Comparison of ENCODE assay signal across 16 mouse cellular contexts in the genomic region with DNA sequence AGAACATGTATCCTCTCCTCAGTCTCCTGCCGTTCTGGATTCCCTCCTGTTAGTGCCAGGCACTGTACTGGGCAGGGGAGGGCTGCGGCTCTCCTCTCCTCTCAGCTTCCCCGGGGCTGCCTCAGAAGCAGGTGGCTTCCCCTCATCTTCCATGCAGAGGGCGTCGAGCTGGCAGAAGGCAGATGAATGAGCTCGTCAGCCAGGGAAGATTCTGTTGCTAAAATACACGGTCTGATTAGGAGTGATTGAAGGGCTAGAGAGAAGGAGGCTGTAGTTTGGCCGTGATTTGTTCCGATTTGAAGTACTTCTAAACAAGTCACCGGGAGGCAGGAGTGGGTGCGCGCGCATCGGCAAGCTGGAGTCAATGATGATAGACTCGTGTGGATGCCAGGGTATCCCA.
A peak's percentile ranks its signal among the peaks of the same experiment; 100 is the strongest.
DNase-seq lines count a peak whose midpoint lies in the region; ATAC-seq and TF ChIP-seq lines count a peak whose summit lies in the region.
"Had no signal": no experiment of that assay in that cellular context is flagged by ENCODE, and none has a peak within 500 bp of the region (broad histone marks: within the 10 kb centered on the region; RNA-seq: fewer than 3 reads in every experiment).

No protein-coding gene starts in this region.

- no peak overlapping the region for H3K27ac ChIP-seq in forebrain, embryonic 14.5 days (ENCODE audit: low read depth, low read length)
- no peak overlapping the region for H3K27ac ChIP-seq in hindbrain, embryonic 16.5 days (ENCODE audit: low read depth, low read length)
- H3K27ac ChIP-seq in midbrain, postnatal 0 days (ENCODE audit: low read depth, low read length), result no peak overlapping the region
- no peak overlapping the region for H3K27ac ChIP-seq in intestine, embryonic 15.5 days
- H3K27ac ChIP-seq: embryonic facial prominence, embryonic 13.5 days; heart, embryonic 15.5 days; limb, embryonic 13.5 days had no signal

- 45% methylated on average over 15 of the region's 15 CpGs for WGBS in forebrain, embryonic 14.5 days
- 36% methylated on average over 15 of the region's 15 CpGs for WGBS in hindbrain, embryonic 16.5 days
- WGBS in midbrain, postnatal 0 days, result 42% methylated on average over 15 of the region's 15 CpGs
- WGBS in intestine, embryonic 15.5 days, result 53% methylated on average over 15 of the region's 15 CpGs

- TF ChIP-seq CTCF in midbrain, postnatal 0 days (IDR thresholded peaks at IDR 0.05), result no peak

- peak; percentile 83 for ATAC-seq in forebrain, embryonic 14.5 days
- ATAC-seq in hindbrain, embryonic 16.5 days, result peak; percentile 35; the same call in 1 of the 2 replicates
- peak; percentile 51; the same call in 1 of the 2 replicates for ATAC-seq in midbrain, postnatal 0 days (ENCODE audit: low FRiP score)
- no peak for ATAC-seq in intestine, embryonic 15.5 days
- ATAC-seq: liver, postnatal 0 days had no signal

- peaks cover 8% of the 10 kb centered on the region for H3K4me1 ChIP-seq in forebrain, embryonic 14.5 days (ENCODE audit: control insufficient read depth, insufficient read depth, low read length)
- H3K4me1 ChIP-seq in hindbrain, embryonic 16.5 days (ENCODE audit: control insufficient read depth, insufficient read depth, low read depth, low read length), result peaks cover 17% of the 10 kb centered on the region
- no peaks in the 10 kb centered on the region for H3K4me1 ChIP-seq in midbrain, postnatal 0 days (ENCODE audit: insufficient read depth, low read length)
- H3K4me1 ChIP-seq in intestine, embryonic 15.5 days (replicated peaks), result no peaks in the 10 kb centered on the region
- H3K4me1 ChIP-seq: heart, embryonic 15.5 days had no signal

- no peak overlapping the region for H3K9ac ChIP-seq in forebrain, embryonic 14.5 days (ENCODE audit: low read length)
- H3K9ac ChIP-seq in hindbrain, embryonic 16.5 days (ENCODE audit: low read depth, low read length), result no peak overlapping the region
- no peak overlapping the region for H3K9ac ChIP-seq in midbrain, postnatal 0 days (replicated peaks; ENCODE audit: low read length, poor library complexity, severe bottlenecking)
- no peak overlapping the region for H3K9ac ChIP-seq in intestine, embryonic 15.5 days
- H3K9ac ChIP-seq: embryonic facial prominence, embryonic 13.5 days; heart, embryonic 15.5 days; limb, embryonic 13.5 days; liver, postnatal 0 days had no signal

- H3K4me3 ChIP-seq in forebrain, embryonic 14.5 days (ENCODE audit: low read depth, low read length), result no peak overlapping the region
- no peak overlapping the region for H3K4me3 ChIP-seq in hindbrain, embryonic 16.5 days (ENCODE audit: low read length)
- H3K4me3 ChIP-seq in midbrain, postnatal 0 days (ENCODE audit: low read depth, low read length), result no peak overlapping the region
- no peak overlapping the region for H3K4me3 ChIP-seq in intestine, embryonic 15.5 days (replicated peaks)
- H3K4me3 ChIP-seq: embryonic facial prominence, embryonic 13.5 days; heart, embryonic 15.5 days; limb, embryonic 13.5 days had no signal

- no peaks in the 10 kb centered on the region for H3K27me3 ChIP-seq in forebrain, embryonic 14.5 days (replicated peaks; ENCODE audit: control insufficient read depth, insufficient read depth, low read length)
- no peaks in the 10 kb centered on the region for H3K27me3 ChIP-seq in hindbrain, embryonic 16.5 days (replicated peaks; ENCODE audit: control insufficient read depth, insufficient read depth, low read length)
- H3K27me3 ChIP-seq in midbrain, postnatal 0 days (ENCODE audit: insufficient read depth, low read length), result no peaks in the 10 kb centered on the region
- no peaks in the 10 kb centered on the region for H3K27me3 ChIP-seq in intestine, embryonic 15.5 days (replicated peaks)

- no peak overlapping the region for H3K4me2 ChIP-seq in forebrain, embryonic 14.5 days (ENCODE audit: low read length)
- no peak overlapping the region for H3K4me2 ChIP-seq in hindbrain, embryonic 16.5 days (ENCODE audit: low read length)
- H3K4me2 ChIP-seq in midbrain, postnatal 0 days (ENCODE audit: low read depth, low read length, poor library complexity, severe bottlenecking), result no peak overlapping the region
- H3K4me2 ChIP-seq in intestine, embryonic 15.5 days (replicated peaks), result no peak overlapping the region
- H3K4me2 ChIP-seq: embryonic facial prominence, embryonic 13.5 days; heart, embryonic 15.5 days; limb, embryonic 13.5 days had no signal

- peak; percentile 27 for DNase-seq in layer of hippocampus, adult 11-12 months (ENCODE audit: low spot score)
- DNase-seq in layer of hippocampus, adult 9-10 months (ENCODE audit: low spot score), result no peak
- peak; percentile 77 for DNase-seq in forebrain, embryonic 14.5 days (ENCODE audit: low spot score)
- DNase-seq in midbrain, postnatal 0 days (ENCODE audit: low spot score), result peak; percentile 52
- DNase-seq in ovary, postnatal 10 days (ENCODE audit: low spot score), result no peak
- no peak for DNase-seq in urinary bladder, adult 18-20 months (ENCODE audit: low spot score in 2 of 2)
- DNase-seq: adrenal gland, adult 2 months; B cell, adult 2 months; liver, postnatal 0 days; lung, postnatal 36 days; thymus, adult 2 months had no signal

- no peaks in the 10 kb centered on the region for H3K36me3 ChIP-seq in forebrain, embryonic 14.5 days (ENCODE audit: control insufficient read depth, insufficient read depth, low read length)
- no peaks in the 10 kb centered on the region for H3K36me3 ChIP-seq in hindbrain, embryonic 16.5 days (ENCODE audit: control insufficient read depth, insufficient read depth, low read length)
- H3K36me3 ChIP-seq in midbrain, postnatal 0 days (ENCODE audit: insufficient read depth, low read length), result no peaks in the 10 kb centered on the region
- no peaks in the 10 kb centered on the region for H3K36me3 ChIP-seq in intestine, embryonic 15.5 days
- H3K36me3 ChIP-seq: embryonic facial prominence, embryonic 13.5 days; heart, embryonic 15.5 days; limb, embryonic 13.5 days had no signal

- no peaks in the 10 kb centered on the region for H3K9me3 ChIP-seq in forebrain, embryonic 14.5 days (replicated peaks; ENCODE audit: control insufficient read depth, low read length)
- H3K9me3 ChIP-seq in hindbrain, embryonic 16.5 days (ENCODE audit: control insufficient read depth, low read length), result no peaks in the 10 kb centered on the region
- H3K9me3 ChIP-seq in midbrain, postnatal 0 days (ENCODE audit: low read length), result no peaks in the 10 kb centered on the region
- H3K9me3 ChIP-seq in intestine, embryonic 15.5 days, result no peaks in the 10 kb centered on the region
- H3K9me3 ChIP-seq: embryonic facial prominence, embryonic 13.5 days; heart, embryonic 15.5 days; limb, embryonic 13.5 days had no signal

Comparison
In these comparisons a context has a peak if more than half of its experiments do, and no peak if none do; other contexts are left out.
1. DNase-seq: peak in layer of hippocampus, adult 11-12 months (single experiment), forebrain, embryonic 14.5 days (single experiment) and midbrain, postnatal 0 days (single experiment); none in layer of hippocampus, adult 9-10 months (single experiment), ovary, postnatal 10 days (single experiment) and urinary bladder, adult 18-20 months (0 of 2).